Mouse (Mus musculus) lung, adult 2 months (tissue): ENCODE measurements around the gene Litaf.

Experiments used
- CTCF ChIP-seq: fragments of 200-500 bp; IDR thresholded peaks from 2 replicates; pipeline ENCODE4 v1.5.1; 2011; ENCODE audit warnings: mild to moderate bottlenecking, low read length, control low read depth; ENCODE audit not compliant: insufficient read depth
- POLR2A ChIP-seq: fragments of 200-500 bp; IDR thresholded peaks from 2 replicates; pipeline ENCODE4 v1.6.1; 2011; ENCODE audit warnings: low read depth, mild to moderate bottlenecking, control low read depth, low read length, borderline replicate concordance; ENCODE audit errors: extremely low read depth

DNA sequence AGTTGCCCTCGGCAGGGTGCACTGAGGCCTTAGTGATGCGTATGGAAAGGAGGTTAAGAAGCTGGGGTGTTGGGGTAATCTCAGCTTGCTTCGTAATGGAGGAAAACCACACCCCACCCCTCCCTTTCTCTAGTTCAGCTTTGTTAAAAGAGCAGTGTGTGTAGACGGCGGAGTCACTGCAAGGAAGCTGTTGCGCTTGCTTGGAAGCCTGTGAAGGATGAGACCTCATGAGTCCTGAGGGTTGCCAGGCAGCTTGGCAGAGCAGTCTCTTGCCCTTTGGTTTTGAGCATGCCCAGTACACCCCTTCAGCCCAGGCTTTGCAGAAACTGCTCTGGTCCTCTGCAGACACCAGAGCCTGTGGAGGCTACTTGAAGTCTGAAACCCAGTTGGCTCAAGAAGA lies 7.1 kb upstream of the Litaf start:
- TF ChIP-seq POLR2A (no peak), CTCF (no peak)
